Mouse (Mus musculus) liver, postnatal 0 days (tissue): ENCODE data around the gene Znhit1.

Experiments
- CTCF ChIP-seq: sonication (generic); IDR thresholded peaks from 2 replicates; pipeline ENCODE4 v1.5.1; 2016; ENCODE audit warnings: antibody characterized with exemption, low read depth
- EP300 ChIP-seq: IDR thresholded peaks from 2 replicates; pipeline ENCODE4 v1.6.1; 2016; ENCODE audit warnings: antibody characterized with exemption, low read depth, mild to moderate bottlenecking

DNA sequence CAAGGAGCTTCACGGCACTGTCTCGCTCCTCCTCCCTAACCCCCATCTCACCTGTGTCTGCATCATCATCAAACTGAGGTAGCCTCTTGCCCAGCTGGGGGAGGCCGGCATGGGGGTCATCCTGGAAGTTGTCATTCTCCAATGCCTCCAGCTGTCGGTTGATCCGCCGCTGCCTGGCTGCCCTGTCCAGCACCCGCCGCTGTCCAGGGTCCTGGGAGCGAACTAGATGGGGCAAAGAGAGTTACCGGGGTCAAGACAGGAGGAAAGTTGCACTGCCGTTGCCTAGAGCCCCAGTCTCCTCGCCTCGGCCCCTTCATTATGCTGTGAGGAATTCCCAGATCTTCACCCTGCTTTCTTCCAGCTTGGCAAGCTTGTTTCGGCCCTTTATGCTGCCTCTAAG, 3.0 kb downstream of the Znhit1 start:
- TF ChIP-seq CTCF (no peak), EP300 (no peak)
